Mouse (Mus musculus) kidney, postnatal 0 days (tissue): ENCODE results near the gene Alg13. TPM values are rescaled to one million over a fixed set of nuclear protein-coding genes. Genes with fewer than 3 reads are reported as not detected.

ENCODE experiments used
- ATAC-seq: fragments of 200-750 bp; cut with Nextera tagmentation; replicated peaks from 2 replicates; pipeline ENCODE4 v1.8.0; 2017; ENCODE audit warnings: low read depth, moderate number of reproducible peaks, moderate TSS enrichment, moderate library complexity; ENCODE audit not compliant: low FRiP score
- DNase-seq: peaks from one replicate; pipeline ENCODE4 v3.0.0-alpha.2; 2016; ENCODE audit warnings: low spot score
- H3K27ac ChIP-seq: fragments of 300-500 bp; sonication (generic); 2 replicates; pipeline ENCODE4 v1.5.1; 2014; ENCODE audit warnings: mild to moderate bottlenecking
- H3K27me3 ChIP-seq: fragments of 300-500 bp; sonication (generic); 2 replicates; pipeline ENCODE4 v1.6.1; 2014; ENCODE audit warnings: low read length, mixed read lengths; ENCODE audit not compliant: insufficient read depth
- H3K36me3 ChIP-seq: fragments of 300-500 bp; sonication (generic); 2 replicates; pipeline ENCODE4 v1.6.1; 2014; ENCODE audit warnings: low read length, mixed read lengths; ENCODE audit not compliant: insufficient read depth
- H3K4me1 ChIP-seq: fragments of 300-500 bp; sonication (generic); replicated peaks from 2 replicates; pipeline ENCODE4 v1.6.1; 2014; ENCODE audit warnings: antibody characterized with exemption, low read length, mixed read lengths; ENCODE audit not compliant: insufficient read depth
- H3K4me2 ChIP-seq: fragments of 300-500 bp; sonication (generic); 2 replicates; pipeline ENCODE4 v1.6.1; 2014; ENCODE audit warnings: mild to moderate bottlenecking, low read length, moderate library complexity, mixed read lengths
- H3K4me3 ChIP-seq: fragments of 300-500 bp; sonication (generic); replicated peaks from 2 replicates; pipeline ENCODE4 v1.5.1; 2014; ENCODE audit warnings: low read depth, low read length
- H3K9ac ChIP-seq: fragments of 300-500 bp; sonication (generic); 2 replicates; pipeline ENCODE4 v1.6.1; 2014; ENCODE audit warnings: low read depth, low read length
- H3K9me3 ChIP-seq: fragments of 300-500 bp; sonication (generic); replicated peaks from 2 replicates; pipeline ENCODE4 v1.6.1; 2016; ENCODE audit warnings: low read length, inconsistent platforms, mixed read lengths
- CTCF ChIP-seq: IDR thresholded peaks from 2 replicates; pipeline ENCODE4 v1.5.1; 2016; ENCODE audit warnings: antibody characterized with exemption, low read depth, mild to moderate bottlenecking, moderate library complexity
- WGBS: fragments of 180-500 bp; shearing (Covaris S2); extraction: QIAGEN DNeasy Blood & Tissue Kit; methylation state at CpG from one replicate; pipeline ENCODE4 v1.1.7; 2014; 5-methylcytosine and 5-hydroxymethylcytosine counted together
- polyA plus RNA-seq: library from polyadenylated mRNA; unstranded; fragments of >200 nt; fragmentation: Nextera tagmentation; extraction: Ambion mirVana; gene quantifications from 2 replicates; pipeline ENCODE4 v1.2.1, GENCODE M21; 2015

Alg13 gene
- polyA plus RNA-seq, 1 experiment from 2014 or later = 15.0 TPM

DNA sequence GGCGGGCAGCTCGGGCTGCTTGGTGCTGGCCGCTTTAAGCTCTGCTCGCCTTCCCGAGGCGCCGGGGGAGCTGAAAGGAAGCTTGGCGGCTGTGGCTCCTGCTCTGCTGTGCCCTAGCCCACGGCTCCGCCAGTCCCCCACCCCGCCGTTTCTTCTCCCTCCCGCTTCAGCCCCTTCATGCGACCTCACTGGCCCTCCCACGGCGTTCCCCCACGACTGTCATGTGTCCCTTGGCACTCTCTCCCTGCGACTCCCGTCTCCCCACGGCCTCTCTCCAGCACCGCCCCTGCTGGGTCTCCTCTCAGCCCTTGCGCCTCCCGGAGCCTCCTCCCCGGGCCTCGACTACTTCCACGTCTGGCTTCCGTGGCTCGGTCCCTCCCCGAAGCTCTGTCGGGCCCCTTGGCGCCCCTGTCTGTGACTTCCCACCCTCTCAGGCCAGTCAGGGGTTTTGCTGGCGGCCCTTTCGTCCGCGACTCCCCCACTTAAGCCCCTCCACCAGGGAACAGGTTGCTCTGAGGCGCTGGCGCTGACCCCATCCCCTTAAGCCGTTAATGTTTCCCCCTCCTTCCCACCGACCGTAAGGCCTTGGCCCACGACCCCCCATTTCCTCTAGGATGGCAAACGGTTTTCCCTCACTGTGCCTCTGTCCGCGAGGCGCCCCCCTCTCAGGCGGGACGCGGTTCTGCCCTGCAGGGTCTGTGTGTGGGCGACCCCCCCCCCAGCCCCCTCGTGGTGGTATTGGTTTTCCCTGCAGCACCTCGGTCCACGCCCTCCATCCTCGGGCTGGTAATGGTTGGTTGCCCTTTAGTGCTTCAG is 768 bp downstream of the Alg13 start:
- H3K9me3 ChIP-seq = no peaks in the 10 kb centered on the region
- H3K27me3 ChIP-seq = no peaks in the 10 kb centered on the region
- peak overlapping the region; percentile 77 for H3K4me2 ChIP-seq
- H3K4me3 ChIP-seq = peak overlapping the region; percentile 56
- peak overlapping the region; percentile 79 for H3K27ac ChIP-seq
- H3K36me3 ChIP-seq = no peaks in the 10 kb centered on the region
- peak; percentile 53 for ATAC-seq
- TF ChIP-seq CTCF = no peak
- DNase-seq = peak; percentile 11
- H3K9ac ChIP-seq = peak overlapping the region; percentile 65
- 30% methylated on average over 47 of the region's 53 CpGs for WGBS
- H3K4me1 ChIP-seq = no peaks in the 10 kb centered on the region

DNA sequence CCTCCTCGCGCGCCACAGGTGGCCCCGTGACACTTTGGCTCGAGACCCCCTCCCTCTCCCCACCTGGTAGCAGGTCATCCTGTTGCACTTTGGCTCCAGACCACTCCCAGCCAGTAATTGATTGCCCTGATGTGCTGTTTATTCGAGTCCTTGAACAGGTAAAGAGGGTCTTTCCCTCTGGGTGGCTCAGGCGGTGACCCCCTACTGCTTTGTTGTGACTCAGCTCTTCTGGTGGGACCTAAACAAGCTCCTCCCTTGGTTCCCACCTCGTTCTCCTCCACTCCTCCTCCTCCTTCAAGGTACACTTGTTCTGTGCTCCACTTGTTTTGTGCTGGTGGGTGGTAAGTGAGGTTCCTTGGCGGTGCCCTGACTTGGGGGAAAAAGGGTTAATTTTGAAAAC is 1.8 kb downstream of the Alg13 start:
- H3K27ac ChIP-seq = no peak overlapping the region
- H3K4me1 ChIP-seq = no peaks in the 10 kb centered on the region
- TF ChIP-seq CTCF = no peak
- peak overlapping the region; percentile 77 for H3K4me2 ChIP-seq
- peak; percentile 12 for DNase-seq
- H3K27me3 ChIP-seq = no peaks in the 10 kb centered on the region
- no peak overlapping the region for H3K9ac ChIP-seq
- H3K36me3 ChIP-seq = no peaks in the 10 kb centered on the region
- no peaks in the 10 kb centered on the region for H3K9me3 ChIP-seq
- no peak for ATAC-seq
- 39% methylated on average over 9 of the region's 9 CpGs for WGBS
- peak overlapping the region; percentile 24; the same call in 1 of the 2 replicates for H3K4me3 ChIP-seq

DNA sequence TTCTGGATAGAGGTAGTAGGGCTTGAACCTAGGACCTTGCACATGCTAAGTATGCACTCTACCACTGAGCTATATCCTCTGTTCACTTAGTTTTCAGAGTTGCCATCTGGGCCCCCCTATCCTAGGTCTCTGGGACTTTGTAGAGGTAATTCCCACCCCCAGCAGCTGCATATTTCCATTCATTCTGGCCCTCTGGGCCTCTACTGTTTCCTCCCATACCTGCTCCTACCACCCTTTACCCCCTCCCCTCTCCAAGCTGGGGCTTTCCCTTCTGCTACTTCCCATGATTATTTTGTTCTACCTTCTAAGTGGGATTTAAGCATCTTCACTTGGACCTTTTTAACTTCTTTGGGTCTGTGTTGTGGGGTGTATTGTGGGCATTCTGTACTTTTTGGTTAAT is 7.8 kb downstream of the Alg13 start:
- Histone ChIP-seq H3K4me1 (no peaks in the 10 kb centered on the region), H3K9me3 (no peaks in the 10 kb centered on the region), H3K27me3 (no peaks in the 10 kb centered on the region), H3K27ac (no peak overlapping the region), H3K4me3 (no peak overlapping the region), H3K4me2 (no peak overlapping the region), H3K36me3 (no peaks in the 10 kb centered on the region), H3K9ac (no peak overlapping the region)
- TF ChIP-seq CTCF = no peak
- ATAC-seq (no peak), DNase-seq (no peak)

DNA sequence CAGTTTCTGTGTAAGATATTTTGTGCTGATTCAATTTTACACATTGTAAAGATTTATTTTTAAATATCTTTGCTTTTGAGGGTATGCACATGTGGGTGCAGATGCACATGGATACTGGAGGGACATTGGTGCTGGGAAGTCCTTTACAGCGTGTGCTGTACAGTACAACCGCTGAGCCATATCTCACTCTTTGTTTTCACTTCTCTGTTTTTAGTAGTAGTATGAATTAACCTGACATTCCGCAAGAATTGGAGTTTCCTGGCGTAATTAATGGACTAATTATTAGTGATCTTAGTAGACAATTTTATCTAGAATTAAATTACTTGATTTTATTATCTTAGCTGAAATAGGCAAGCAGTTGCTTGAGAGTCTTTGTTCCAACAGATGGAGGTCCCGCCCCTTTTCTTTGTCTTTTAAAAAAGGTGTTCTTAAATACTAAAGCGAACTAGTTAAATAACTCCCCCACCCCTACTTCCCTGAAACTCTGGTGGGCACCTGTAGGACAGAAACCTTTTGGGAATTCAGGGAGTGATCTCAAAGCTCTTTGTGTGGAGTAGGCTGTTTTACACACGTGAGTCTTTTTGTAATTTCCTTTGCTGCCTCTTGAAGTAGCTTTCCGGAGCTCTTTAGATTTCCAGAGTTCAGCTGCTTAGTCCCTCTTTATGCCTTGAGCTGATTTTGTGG is 17.9 kb downstream of the Alg13 start:
- Histone ChIP-seq H3K36me3 (no peaks in the 10 kb centered on the region), H3K9ac (no peak overlapping the region), H3K4me3 (no peak overlapping the region), H3K9me3 (no peaks in the 10 kb centered on the region), H3K4me2 (no peak overlapping the region), H3K27me3 (no peaks in the 10 kb centered on the region), H3K4me1 (no peaks in the 10 kb centered on the region), H3K27ac (no peak overlapping the region)
- DNase-seq = no peak
- WGBS = 56% methylated on average over 8 of the region's 8 CpGs
- no peak for TF ChIP-seq CTCF
- no peak for ATAC-seq

DNA sequence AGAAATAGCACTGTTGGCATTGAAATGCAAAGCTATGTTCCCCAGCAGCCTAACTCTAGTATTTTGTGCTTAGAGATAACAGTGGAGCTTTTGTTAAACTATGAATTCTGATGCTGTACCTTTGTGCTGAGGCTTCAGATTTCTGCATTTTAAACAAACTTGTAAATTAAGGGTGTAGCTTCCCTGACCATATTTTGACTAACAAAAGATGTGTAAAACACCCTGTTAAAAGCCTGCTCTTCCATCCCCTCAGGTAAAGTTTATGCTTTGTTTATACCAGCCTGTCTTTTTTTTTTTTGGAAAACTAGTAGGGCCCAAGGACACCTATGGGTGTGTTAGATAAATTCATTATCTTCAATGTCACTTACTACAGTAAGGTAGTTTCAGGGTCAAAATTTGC is 20.3 kb downstream of the Alg13 start:
- no peak for DNase-seq
- H3K4me1 ChIP-seq = no peaks in the 10 kb centered on the region
- TF ChIP-seq CTCF = no peak

DNA sequence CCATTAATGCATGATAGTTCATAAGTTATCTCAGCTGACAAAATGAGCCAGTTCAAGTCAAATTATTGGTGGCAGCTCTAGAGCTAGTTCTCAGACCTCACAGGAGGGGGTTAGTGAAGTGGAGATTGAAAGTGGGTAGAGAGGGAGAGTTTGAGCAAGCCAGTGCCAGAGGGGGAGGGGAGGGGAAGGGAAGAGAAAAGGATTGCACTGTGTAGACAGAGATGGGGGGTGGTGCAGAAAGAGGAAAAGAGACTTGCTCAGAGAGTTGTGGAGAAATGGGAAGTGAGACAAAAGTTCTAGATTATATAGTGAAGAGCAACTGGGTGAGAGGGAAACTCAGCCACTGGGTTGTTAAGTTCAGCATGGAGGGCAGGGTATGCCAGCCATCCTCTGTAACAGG is 20.8 kb downstream of the Alg13 start:
- Histone ChIP-seq H3K27me3 (no peaks in the 10 kb centered on the region), H3K9ac (no peak overlapping the region), H3K4me1 (no peaks in the 10 kb centered on the region), H3K4me2 (no peak overlapping the region), H3K36me3 (no peaks in the 10 kb centered on the region), H3K27ac (no peak overlapping the region), H3K4me3 (no peak overlapping the region), H3K9me3 (no peaks in the 10 kb centered on the region)
- DNase-seq (no peak), ATAC-seq (no peak)
- TF ChIP-seq CTCF = no peak

More for the DNA sequence above, 20.3 kb downstream of the Alg13 start:
- no peak overlapping the region for H3K27ac ChIP-seq
- H3K9me3 ChIP-seq = no peaks in the 10 kb centered on the region
- no peak overlapping the region for H3K4me2 ChIP-seq
- no peak overlapping the region for H3K4me3 ChIP-seq
- no peak for ATAC-seq
- no peak overlapping the region for H3K9ac ChIP-seq
- H3K27me3 ChIP-seq = no peaks in the 10 kb centered on the region
- no peaks in the 10 kb centered on the region for H3K36me3 ChIP-seq
